Mouse (Mus musculus) myocyte (in vitro differentiated cells): Measurements from ENCODE around the gene Hexim2.

Experiments
- MAX ChIP-seq: IDR thresholded peaks from one replicate; pipeline ENCODE4 v1.6.1; 2011; ENCODE audit warnings: low read depth, mild to moderate bottlenecking, control low read depth
- MYOD1 ChIP-seq, 3 experiments: IDR thresholded peaks; one replicate each; pipeline ENCODE4 v1.6.1; 2011; ENCODE audit warnings: control low read depth in 2 of 3, low read depth in 2 of 3, mild to moderate bottlenecking in 2 of 3, moderate library complexity in 1 of 3; ENCODE audit not compliant: insufficient read length in 2 of 3, control insufficient read depth in 1 of 3
- POLR2A ChIP-seq: IDR thresholded peaks from one replicate; pipeline ENCODE4 v1.6.1; 2011; ENCODE audit warnings: low read depth, mild to moderate bottlenecking, control low read depth, moderate library complexity; ENCODE audit not compliant: insufficient read length
- POLR2AphosphoS2 ChIP-seq: IDR thresholded peaks from one replicate; pipeline ENCODE4 v1.6.1; 2011; ENCODE audit warnings: low read depth, control low read depth; ENCODE audit not compliant: insufficient read length
- USF1 ChIP-seq: IDR thresholded peaks from one replicate; pipeline ENCODE4 v1.6.1; 2011; ENCODE audit warnings: low read depth, mild to moderate bottlenecking, control low read depth, moderate library complexity

GRCm38 (mm10) chr11:103178748-103179147 is 46.5 kb downstream of the Hexim2 start:
- TF ChIP-seq POLR2A = no peak
- no peak for TF ChIP-seq MAX
- no peak for TF ChIP-seq POLR2AphosphoS2
- no peak for TF ChIP-seq MYOD1 (IDR thresholded peaks at IDR 0.05; ENCODE audit: control insufficient read depth in 1 of 3, insufficient read length in 2 of 3, low read depth in 2 of 3)
- TF ChIP-seq USF1 = no peak
